Mouse (Mus musculus) neutrophil, adult 83 days (primary cell): ENCODE results near the gene Nat8f6. TPM values are rescaled to one million over a fixed set of nuclear protein-coding genes. Genes with fewer than 3 reads are reported as not detected.

Source experiments
- total RNA-seq, 2 experiments: library from RNA; stranded (reverse); gene quantifications; one replicate each; pipeline ENCODE4 v1.2.4; 2023

Nat8f6 gene
- not detected for total RNA-seq

GRCm38 (mm10) chr6:85820837-85821236 lies at the start of gene Nat8f6, which contains the start of gene Nat8f5:
Gene Nat8f6 (minus strand): TSS chr6:85820954.
Gene Nat8f5 (minus strand): TSS chr6:85820972.

GRCm38 (mm10) chr6:85869006-85869405 lies 48.3 kb upstream of the Nat8f6 start, which contains the start of gene Nat8f2:
Gene Nat8f2 (minus strand): TSS chr6:85869158.

GRCm38 (mm10) chr6:85831796-85832321 lies 11.1 kb upstream of the Nat8f6 start, which contains the start of gene Nat8:
Gene Nat8 (minus strand): TSS chr6:85832082.

DNA sequence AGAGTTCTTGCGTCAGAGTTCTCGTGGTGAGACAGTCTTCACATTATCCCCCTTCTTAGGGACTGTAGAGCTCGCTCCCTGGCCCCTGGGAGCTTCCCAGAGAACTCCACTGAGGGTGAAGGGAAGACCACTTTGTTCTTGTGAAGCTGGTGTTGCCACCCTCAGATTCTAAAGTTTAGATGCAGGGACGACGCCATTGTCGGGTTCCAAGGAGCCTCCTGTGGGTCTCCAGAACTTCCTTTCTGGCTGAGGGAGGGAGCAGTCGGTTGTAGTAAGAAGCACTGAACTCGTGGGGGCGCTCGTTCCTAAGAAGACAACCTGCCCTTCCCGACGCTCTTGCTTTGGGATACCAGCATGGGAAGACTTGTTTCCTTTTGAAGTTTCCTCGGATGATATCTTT lies 55.2 kb downstream of the Nat8f6 start, which contains the start of gene Nat8f3:
Gene Nat8f3 (minus strand): TSS at position 223 of the 400 bp plus-strand sequence.

Other genes starting within 250 kb of the Nat8f6 start
- gene Alms1, start 233.4 kb downstream of the Nat8f6 start, total RNA-seq = 1 to 10 TPM; 8.7 to 9.8 TPM
- gene Nat8f7, start 107.7 kb downstream of the Nat8f6 start, total RNA-seq = not detected
- gene Nat8f3, start 55.2 kb downstream of the Nat8f6 start, total RNA-seq = not detected
- not detected for gene Nat8f5, start within 50 bp of the Nat8f6 start, total RNA-seq
- not detected for gene Nat8, start 11.1 kb upstream of the Nat8f6 start, total RNA-seq
- gene Nat8f2, start 48.2 kb upstream of the Nat8f6 start, total RNA-seq = not detected
- under 1 TPM; 0.85 to 0.86 TPM for gene Nat8f4, start 83.9 kb upstream of the Nat8f6 start, total RNA-seq
- gene Tprkb, start 90.9 kb upstream of the Nat8f6 start, total RNA-seq = 1 to 10 TPM; 6.1 to 8.4 TPM
- 1 to 10 TPM in 1 of 2 experiments, under 1 TPM in 1; 0.95 to 2.8 TPM for gene Nat8f1, start 94.7 kb upstream of the Nat8f6 start, total RNA-seq
- gene Dusp11, start 140.7 kb upstream of the Nat8f6 start, total RNA-seq = 100 to 1,000 TPM; 103 to 125 TPM
- not detected for gene Figla, start 195.2 kb upstream of the Nat8f6 start, total RNA-seq
- 10 to 100 TPM; 17.5 to 23.9 TPM for gene Add2, start 207.7 kb upstream of the Nat8f6 start, total RNA-seq